Mouse (Mus musculus): ENCODE measurements around the gene Cd44.

The Cd44 gene

GRCm38 (mm10) chr2:102815289-102815809 lies 86.1 kb downstream of the Cd44 start:
- DNase-seq: peak; percentile 19

- no peak for DNase-seq
These were observed 88.7 kb downstream of the Cd44 start for GRCm38 (mm10) chr2:102812756-102813155.

- DNase-seq: no peak
These were observed 92.0 kb downstream of the Cd44 start for GRCm38 (mm10) chr2:102809436-102809835.

- DNase-seq: no peak
These were observed 93.8 kb downstream of the Cd44 start for GRCm38 (mm10) chr2:102807633-102808032.

- DNase-seq: no peak
These were observed 95.5 kb downstream of the Cd44 start for GRCm38 (mm10) chr2:102805761-102806496.

GRCm38 (mm10) chr2:102805283-102805682 lies 96.2 kb downstream of the Cd44 start:
- no peak for DNase-seq

GRCm38 (mm10) chr2:102804109-102804508 lies 97.4 kb downstream of the Cd44 start:
- DNase-seq: peak; percentile 39

GRCm38 (mm10) chr2:102801899-102802298 lies 99.6 kb downstream of the Cd44 start:
- no peak for DNase-seq

GRCm38 (mm10) chr2:102798149-102798548 lies 103.3 kb downstream of the Cd44 start:
- no peak for DNase-seq

GRCm38 (mm10) chr2:102795034-102795433 lies 106.4 kb downstream of the Cd44 start:
- DNase-seq: no peak

- DNase-seq: no peak
These were observed 108.7 kb downstream of the Cd44 start for GRCm38 (mm10) chr2:102792804-102793203.

GRCm38 (mm10) chr2:102791641-102792040 lies 109.8 kb downstream of the Cd44 start:
- no peak for DNase-seq

GRCm38 (mm10) chr2:102785696-102786095 lies 115.8 kb downstream of the Cd44 start:
- no peak for DNase-seq

GRCm38 (mm10) chr2:102782751-102783150 lies 118.7 kb downstream of the Cd44 start:
- no peak for DNase-seq

GRCm38 (mm10) chr2:102778208-102778607 lies 123.3 kb downstream of the Cd44 start:
- DNase-seq: no peak

GRCm38 (mm10) chr2:102775561-102775960 lies 125.9 kb downstream of the Cd44 start:
- no peak for DNase-seq

- DNase-seq: no peak
These were observed 126.8 kb downstream of the Cd44 start for GRCm38 (mm10) chr2:102774700-102775099.

- DNase-seq: no peak
These were observed 129.2 kb downstream of the Cd44 start for GRCm38 (mm10) chr2:102772276-102772675.

GRCm38 (mm10) chr2:102771304-102771703 lies 130.2 kb downstream of the Cd44 start:
- no peak for DNase-seq

- DNase-seq: no peak
These were observed 133.2 kb downstream of the Cd44 start for GRCm38 (mm10) chr2:102768267-102768666.

GRCm38 (mm10) chr2:102764602-102765374 lies 136.7 kb downstream of the Cd44 start:
- DNase-seq: no peak

- DNase-seq: no peak
These were observed 137.5 kb downstream of the Cd44 start for GRCm38 (mm10) chr2:102763991-102764390.

- DNase-seq: no peak
These were observed 138.3 kb downstream of the Cd44 start for GRCm38 (mm10) chr2:102763176-102763575.

Data from kidney, postnatal 14 days (tissue).